Mouse (Mus musculus) kidney, embryonic 14.5 days (tissue): ENCODE results near the gene Lrrc40. TPM values are rescaled to one million over a fixed set of nuclear protein-coding genes. Genes with fewer than 3 reads are reported as not detected.
"Not testable (repeated sequence)": the region's sequence is repeated elsewhere in the genome, so short reads cannot be mapped to it uniquely, and the experiment has no call there.

Experiments used
- ATAC-seq: fragments of 200-750 bp; cut with Nextera tagmentation; 2 replicates; pipeline ENCODE4 v1.8.0; 2017; ENCODE audit warnings: moderate number of reproducible peaks, mild to moderate bottlenecking, moderate TSS enrichment, moderate library complexity; ENCODE audit not compliant: low FRiP score, low TSS enrichment
- H3K27ac ChIP-seq: fragments of 300-500 bp; sonication (generic); 2 replicates; pipeline ENCODE4 v1.5.1; 2014; ENCODE audit warnings: low read depth, mild to moderate bottlenecking, low read length, moderate library complexity, mixed read lengths
- H3K27me3 ChIP-seq: fragments of 300-500 bp; sonication (generic); 2 replicates; pipeline ENCODE4 v1.6.1; 2014; ENCODE audit warnings: mild to moderate bottlenecking, low read length; ENCODE audit not compliant: control insufficient read depth, insufficient read depth
- H3K36me3 ChIP-seq: fragments of 300-500 bp; sonication (generic); 2 replicates; pipeline ENCODE4 v1.6.1; 2014; ENCODE audit warnings: low read length, mixed read lengths; ENCODE audit not compliant: control insufficient read depth, insufficient read depth
- H3K4me1 ChIP-seq: fragments of 300-500 bp; sonication (generic); 2 replicates; pipeline ENCODE4 v1.6.1; 2014; ENCODE audit warnings: low read length, mixed read lengths; ENCODE audit not compliant: control insufficient read depth, insufficient read depth
- H3K4me2 ChIP-seq: fragments of 300-500 bp; sonication (generic); replicated peaks from 2 replicates; pipeline ENCODE4 v1.6.1; 2014; ENCODE audit warnings: low read depth, mild to moderate bottlenecking, low read length
- H3K4me3 ChIP-seq: fragments of 300-500 bp; sonication (generic); 2 replicates; pipeline ENCODE4 v1.5.1; 2014; ENCODE audit warnings: mild to moderate bottlenecking, low read length
- H3K9ac ChIP-seq: fragments of 300-500 bp; sonication (generic); 2 replicates; pipeline ENCODE4 v1.6.1; 2014; ENCODE audit warnings: low read depth, mild to moderate bottlenecking, low read length, moderate library complexity
- H3K9me3 ChIP-seq: fragments of 300-500 bp; sonication (generic); 2 replicates; pipeline ENCODE4 v1.6.1; 2016; ENCODE audit warnings: low read length; ENCODE audit not compliant: control insufficient read depth
- WGBS: fragments of 180-500 bp; shearing (Covaris S2); extraction: QIAGEN DNeasy Blood & Tissue Kit; methylation state at CpG from one replicate; pipeline ENCODE4 v1.1.7; 2014; 5-methylcytosine and 5-hydroxymethylcytosine counted together
- polyA plus RNA-seq: library from polyadenylated mRNA; unstranded; fragments of >200 nt; fragmentation: Nextera tagmentation; extraction: Ambion mirVana; gene quantifications from 2 replicates; pipeline ENCODE4 v1.2.1, GENCODE M21; 2014

Lrrc40 gene
- polyA plus RNA-seq, 1 experiment from 2014 or later: 66.5 TPM

- H3K4me3 ChIP-seq: no peak overlapping the region
- H3K9me3 ChIP-seq: no peaks in the 10 kb centered on the region
- H3K4me1 ChIP-seq: no peaks in the 10 kb centered on the region
- H3K27me3 ChIP-seq: no peaks in the 10 kb centered on the region
- WGBS: 88% methylated on average over 2 of the region's 2 CpGs
- ATAC-seq: no peak
- H3K27ac ChIP-seq: no peak overlapping the region
- no peak overlapping the region for H3K9ac ChIP-seq
- H3K36me3 ChIP-seq: no peaks in the 10 kb centered on the region
- H3K4me2 ChIP-seq: no peak overlapping the region
Observed at GRCm38 (mm10) chr3:158075004-158075403, 38.5 kb downstream of the Lrrc40 start.

GRCm38 (mm10) chr3:158076685-158077379 is 40.4 kb downstream of the Lrrc40 start:
- Histone ChIP-seq H3K36me3 (no peaks in the 10 kb centered on the region), H3K4me2 (no peak overlapping the region), H3K4me1 (no peaks in the 10 kb centered on the region), H3K4me3 (no peak overlapping the region), H3K9me3 (no peaks in the 10 kb centered on the region), H3K9ac (no peak overlapping the region), H3K27ac (no peak overlapping the region), H3K27me3 (no peaks in the 10 kb centered on the region)
- no peak for ATAC-seq
- WGBS: 50% methylated on average over 4 of the region's 4 CpGs

- 51% methylated on average over 1 of the region's 1 CpGs for WGBS
- H3K36me3 ChIP-seq: no peaks in the 10 kb centered on the region
Observed at GRCm38 (mm10) chr3:158077380-158077772, 40.9 kb downstream of the Lrrc40 start.

DNA sequence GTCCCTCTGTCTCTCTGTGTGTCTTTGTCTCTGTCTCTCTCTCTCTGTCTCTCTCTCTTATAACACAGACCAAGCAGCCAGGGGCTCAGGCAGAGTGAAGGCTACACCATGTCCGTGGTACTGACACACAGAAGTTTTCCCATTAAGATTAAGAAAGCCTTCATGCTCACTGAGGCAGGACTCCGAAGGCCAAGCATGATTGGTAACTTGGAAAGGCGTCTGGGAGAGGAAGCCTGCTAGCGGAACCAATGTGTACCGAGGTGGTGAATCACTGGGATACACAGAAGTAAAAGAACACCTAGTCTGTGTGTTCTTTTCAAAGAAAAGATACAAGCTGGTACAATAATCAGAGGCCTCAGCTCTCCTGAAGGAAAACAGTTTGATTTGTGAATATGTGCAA is 41.4 kb downstream of the Lrrc40 start:
- 62% methylated on average over 5 of the region's 5 CpGs for WGBS

More at GRCm38 (mm10) chr3:158077380-158077772, 40.9 kb downstream of the Lrrc40 start:
- Histone ChIP-seq H3K4me1 (no peaks in the 10 kb centered on the region), H3K9me3 (no peaks in the 10 kb centered on the region), H3K27me3 (no peaks in the 10 kb centered on the region), H3K4me2 (no peak overlapping the region), H3K27ac (no peak overlapping the region), H3K4me3 (no peak overlapping the region), H3K9ac (no peak overlapping the region)
- ATAC-seq: no peak

GRCm38 (mm10) chr3:158091601-158092000 is 55.1 kb downstream of the Lrrc40 start:
- 76% methylated on average over 3 of the region's 3 CpGs for WGBS
- Histone ChIP-seq H3K4me3 (no peak overlapping the region), H3K9ac (no peak overlapping the region), H3K4me1 (no peaks in the 10 kb centered on the region), H3K36me3 (no peaks in the 10 kb centered on the region), H3K27me3 (no peaks in the 10 kb centered on the region), H3K4me2 (no peak overlapping the region), H3K9me3 (no peaks in the 10 kb centered on the region), H3K27ac (no peak overlapping the region)
- no peak for ATAC-seq

More for the DNA sequence above, 41.4 kb downstream of the Lrrc40 start:
- Histone ChIP-seq H3K36me3 (no peaks in the 10 kb centered on the region), H3K9me3 (no peaks in the 10 kb centered on the region), H3K27ac (no peak overlapping the region), H3K9ac (no peak overlapping the region), H3K4me3 (no peak overlapping the region), H3K4me2 (no peak overlapping the region), H3K27me3 (no peaks in the 10 kb centered on the region), H3K4me1 (no peaks in the 10 kb centered on the region)
- no peak for ATAC-seq

DNA sequence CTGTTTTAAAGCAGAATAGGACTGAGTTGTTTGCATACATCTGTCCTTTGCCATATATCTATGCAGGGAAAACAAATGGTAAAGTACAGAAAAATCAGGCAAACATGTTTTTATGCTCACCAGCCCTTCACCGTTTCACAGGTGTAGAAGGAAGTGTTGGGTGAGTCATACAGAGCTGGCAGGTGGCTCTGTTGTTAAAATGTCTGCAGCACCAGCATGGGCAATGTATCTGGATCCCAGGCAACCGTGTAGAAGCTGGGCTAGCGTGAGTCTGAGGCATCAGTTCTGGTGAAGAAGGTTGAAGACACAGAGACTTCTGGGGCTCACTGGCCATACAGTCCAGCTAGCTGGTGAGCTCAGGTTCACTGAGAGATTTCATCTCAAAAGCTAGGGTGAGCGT is 57.5 kb downstream of the Lrrc40 start:
- Histone ChIP-seq H3K4me3 (no peak overlapping the region), H3K9me3 (no peaks in the 10 kb centered on the region), H3K9ac (no peak overlapping the region), H3K36me3 (no peaks in the 10 kb centered on the region), H3K27me3 (no peaks in the 10 kb centered on the region), H3K27ac (no peak overlapping the region), H3K4me2 (no peak overlapping the region), H3K4me1 (no peaks in the 10 kb centered on the region)
- no peak for ATAC-seq
- 79% methylated on average over 4 of the region's 4 CpGs for WGBS

GRCm38 (mm10) chr3:158102043-158102442 is 65.6 kb downstream of the Lrrc40 start:
- not testable (repeated sequence) for H3K27ac ChIP-seq, H3K4me1 ChIP-seq, ATAC-seq, H3K9me3 ChIP-seq, H3K9ac ChIP-seq, H3K27me3 ChIP-seq, H3K4me2 ChIP-seq, H3K36me3 ChIP-seq, H3K4me3 ChIP-seq
- WGBS: 95% methylated on average over 8 of the region's 10 CpGs

DNA sequence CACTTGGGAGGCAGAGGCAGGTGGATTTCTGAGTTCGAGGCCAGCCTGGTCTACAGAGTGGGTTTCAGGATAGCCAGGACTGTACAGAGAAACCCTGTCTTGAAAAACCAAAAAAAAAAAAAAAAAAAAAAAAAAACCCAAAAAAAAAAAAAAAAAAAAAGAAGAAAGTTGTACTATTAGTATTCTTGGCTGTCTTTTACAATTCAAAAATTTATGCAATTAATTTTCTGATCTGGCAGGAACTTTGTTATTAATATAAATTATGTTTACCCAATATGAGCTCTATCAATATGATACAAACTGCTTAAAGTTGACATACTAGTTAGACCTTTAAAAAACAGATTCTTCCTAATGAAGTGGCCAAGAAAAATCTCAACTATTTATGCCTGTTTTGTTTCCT is 66.1 kb downstream of the Lrrc40 start:
- not testable (repeated sequence) for H3K4me2 ChIP-seq, ATAC-seq, H3K36me3 ChIP-seq, H3K4me3 ChIP-seq, H3K9me3 ChIP-seq, H3K9ac ChIP-seq, H3K27ac ChIP-seq, H3K4me1 ChIP-seq, H3K27me3 ChIP-seq
- WGBS: 83% methylated on average over 1 of the region's 1 CpGs

DNA sequence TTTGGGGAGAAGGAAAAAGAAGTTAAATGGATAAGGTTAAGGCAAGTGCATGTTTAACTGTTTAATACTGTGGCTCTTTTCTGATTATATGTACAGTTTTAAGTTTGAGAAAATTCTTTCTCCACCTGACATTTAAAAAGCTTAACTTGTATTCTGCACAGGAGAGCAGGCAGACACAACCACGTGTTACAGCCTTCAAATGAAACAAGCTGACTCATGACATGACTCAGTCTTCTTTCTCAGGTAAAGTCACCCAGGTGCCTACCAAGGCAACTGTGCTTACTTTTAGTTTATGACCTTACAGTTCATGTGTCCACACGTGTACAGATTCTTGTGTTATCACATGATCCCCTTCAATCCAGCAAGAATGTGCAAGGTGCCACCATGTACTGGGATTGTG is 67.0 kb downstream of the Lrrc40 start:
- Histone ChIP-seq H3K27ac (no peak overlapping the region), H3K27me3 (no peaks in the 10 kb centered on the region), H3K9ac (no peak overlapping the region), H3K9me3 (no peaks in the 10 kb centered on the region), H3K4me3 (no peak overlapping the region), H3K36me3 (no peaks in the 10 kb centered on the region), H3K4me1 (no peaks in the 10 kb centered on the region), H3K4me2 (no peak overlapping the region)
- ATAC-seq: no peak
- WGBS: 80% methylated on average over 2 of the region's 2 CpGs
